Mouse (Mus musculus): ENCODE data around the gene Adamtsl1.

Adamtsl1 gene

DNA sequence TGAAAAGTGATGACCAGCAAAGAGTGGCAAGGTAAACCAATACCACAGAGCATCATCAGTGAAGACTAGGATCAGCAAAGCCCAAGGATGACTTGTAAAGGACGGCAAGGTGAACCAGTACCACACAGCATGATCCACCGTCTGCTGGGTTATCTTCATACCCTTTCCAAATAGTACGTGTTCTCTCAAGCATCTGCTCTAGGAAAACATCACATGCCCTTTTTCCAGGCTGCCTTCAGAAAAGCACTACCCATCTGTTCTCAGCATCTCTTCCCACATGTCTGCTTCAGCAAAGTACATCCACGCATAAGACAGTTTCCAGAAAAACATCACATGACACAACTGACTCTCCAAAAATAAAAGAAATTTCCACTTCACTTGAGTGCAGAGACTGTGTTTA lies 408.8 kb downstream of the Adamtsl1 start:
- no peak for DNase-seq (ENCODE audit: inconsistent ontology term)

GRCm38 (mm10) chr4:85932129-85932528 lies 418.2 kb downstream of the Adamtsl1 start:
- peak; percentile 40 for DNase-seq (ENCODE audit: inconsistent ontology term)

DNA sequence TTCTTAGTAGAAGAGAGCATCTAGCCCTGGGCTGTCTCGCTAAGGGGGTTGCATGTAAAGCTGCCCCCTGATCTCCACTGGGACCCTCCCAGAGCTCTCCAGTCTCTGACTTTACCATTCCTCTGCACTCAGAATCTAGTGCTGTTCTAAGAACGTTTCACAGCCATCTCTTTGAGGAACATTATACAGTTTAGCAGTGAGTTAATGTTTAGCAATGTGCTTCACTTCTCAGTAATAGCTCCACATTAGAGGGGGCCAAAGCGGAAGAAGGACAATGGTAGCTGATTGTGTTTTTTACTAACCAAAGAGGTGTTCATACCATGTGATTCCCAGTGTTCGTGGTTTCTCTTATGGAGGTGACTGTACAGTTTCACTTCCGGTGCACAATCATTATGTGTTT lies 425.5 kb downstream of the Adamtsl1 start:
- no peak for DNase-seq (ENCODE audit: inconsistent ontology term)

DNA sequence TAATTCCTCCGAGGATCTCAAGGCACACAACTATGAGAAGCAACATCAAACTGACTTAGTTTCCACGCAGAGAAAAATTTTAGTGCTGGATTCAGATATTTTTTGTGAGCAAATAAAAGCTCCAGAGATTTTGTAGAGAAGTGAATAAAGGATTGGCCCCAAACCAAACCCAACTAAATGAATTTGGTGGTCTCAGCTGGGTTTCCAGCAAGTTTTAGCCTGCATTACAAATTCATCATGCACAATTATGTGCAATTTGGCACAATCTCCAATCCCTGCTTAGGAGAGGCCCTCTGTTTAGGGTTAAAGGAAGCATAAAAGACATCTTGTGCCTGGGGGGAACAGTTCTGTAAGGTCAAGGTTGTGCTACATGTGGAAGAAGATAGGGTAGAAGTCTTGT lies 427.9 kb downstream of the Adamtsl1 start:
- DNase-seq (ENCODE audit: inconsistent ontology term), result no peak

DNA sequence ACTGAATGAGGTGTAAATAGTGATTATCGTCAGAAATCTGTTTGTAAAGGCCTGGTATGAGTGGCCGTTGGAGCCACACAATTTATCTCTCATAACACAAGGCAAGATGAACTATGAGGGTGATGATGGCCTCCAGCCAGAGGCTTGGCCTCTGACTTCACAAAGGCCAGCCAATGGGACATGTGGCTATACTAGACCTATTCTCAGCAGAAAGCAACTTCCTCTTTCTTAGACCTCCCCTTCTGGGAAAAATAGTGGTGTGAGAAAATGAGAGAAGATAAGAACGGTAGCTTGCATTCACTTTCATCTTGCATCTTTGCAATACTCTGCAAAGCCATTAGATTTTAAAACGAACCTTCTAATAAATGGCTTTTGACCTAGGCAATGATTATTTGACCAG lies 439.6 kb downstream of the Adamtsl1 start:
- DNase-seq (ENCODE audit: inconsistent ontology term), result no peak

DNA sequence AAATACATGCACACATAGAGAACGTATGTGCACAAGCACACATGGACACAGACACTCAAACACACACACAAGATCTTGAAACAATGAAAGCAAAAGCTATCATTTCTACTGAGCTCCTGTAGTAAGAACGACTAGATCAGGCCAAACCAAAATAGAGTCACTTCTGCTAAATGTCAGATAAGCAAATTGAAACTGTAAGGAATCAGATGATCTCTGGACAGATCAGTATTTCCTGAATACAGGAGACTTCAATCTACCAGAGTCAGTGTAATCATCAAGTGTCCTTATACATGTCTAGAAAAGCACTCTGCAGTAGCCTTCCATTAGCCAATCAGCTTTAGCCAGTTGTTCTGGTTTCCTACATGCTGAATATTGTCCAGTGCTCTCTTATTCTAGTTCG lies 441.4 kb downstream of the Adamtsl1 start:
- DNase-seq (ENCODE audit: inconsistent ontology term), result no peak

GRCm38 (mm10) chr4:85957266-85957665 lies 443.3 kb downstream of the Adamtsl1 start:
- peak; percentile 71 for DNase-seq (ENCODE audit: inconsistent ontology term)

GRCm38 (mm10) chr4:85957879-85958278 lies 443.9 kb downstream of the Adamtsl1 start:
- no peak for DNase-seq (ENCODE audit: inconsistent ontology term)

- peak; percentile 69 for DNase-seq (ENCODE audit: inconsistent ontology term)
These were observed 445.0 kb downstream of the Adamtsl1 start for GRCm38 (mm10) chr4:85959019-85959418.

DNA sequence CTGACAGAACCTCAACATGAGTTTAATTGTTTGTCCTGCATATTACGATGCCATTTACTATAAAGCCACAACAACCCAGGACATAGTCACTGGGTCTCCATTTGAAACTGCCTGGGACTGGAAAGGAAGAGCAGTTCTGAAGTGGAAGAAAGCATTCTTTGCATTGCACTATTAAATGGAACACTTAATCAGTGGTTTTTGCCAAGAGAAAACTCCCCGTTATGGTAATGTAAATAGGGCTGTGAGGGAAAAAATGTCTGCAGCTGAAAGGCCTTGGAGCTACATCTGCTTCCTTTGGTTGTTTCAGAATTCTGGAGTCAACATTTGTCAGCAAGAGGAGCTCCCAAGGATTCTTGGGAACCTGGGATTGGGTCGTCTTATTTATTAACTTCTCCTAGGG lies 462.2 kb downstream of the Adamtsl1 start:
- no peak for DNase-seq (ENCODE audit: inconsistent ontology term)

GRCm38 (mm10) chr4:85979206-85979605 lies 465.2 kb downstream of the Adamtsl1 start:
- no peak for DNase-seq (ENCODE audit: inconsistent ontology term)

GRCm38 (mm10) chr4:86006596-86006995 lies 492.6 kb downstream of the Adamtsl1 start:
- no peak for DNase-seq (ENCODE audit: inconsistent ontology term)

- no peak for DNase-seq (ENCODE audit: inconsistent ontology term)
These were observed 499.7 kb downstream of the Adamtsl1 start for GRCm38 (mm10) chr4:86013640-86014039.

GRCm38 (mm10) chr4:86018928-86019327 lies 505.0 kb downstream of the Adamtsl1 start:
- no peak for DNase-seq (ENCODE audit: inconsistent ontology term)

- DNase-seq (ENCODE audit: inconsistent ontology term), result peak; percentile 62
These were observed 505.6 kb downstream of the Adamtsl1 start for GRCm38 (mm10) chr4:86019586-86019985.

- no peak for DNase-seq (ENCODE audit: inconsistent ontology term)
These were observed 506.6 kb downstream of the Adamtsl1 start for GRCm38 (mm10) chr4:86020372-86021090.

GRCm38 (mm10) chr4:86024573-86025160 lies 510.7 kb downstream of the Adamtsl1 start:
- no peak for DNase-seq (ENCODE audit: inconsistent ontology term)

DNA sequence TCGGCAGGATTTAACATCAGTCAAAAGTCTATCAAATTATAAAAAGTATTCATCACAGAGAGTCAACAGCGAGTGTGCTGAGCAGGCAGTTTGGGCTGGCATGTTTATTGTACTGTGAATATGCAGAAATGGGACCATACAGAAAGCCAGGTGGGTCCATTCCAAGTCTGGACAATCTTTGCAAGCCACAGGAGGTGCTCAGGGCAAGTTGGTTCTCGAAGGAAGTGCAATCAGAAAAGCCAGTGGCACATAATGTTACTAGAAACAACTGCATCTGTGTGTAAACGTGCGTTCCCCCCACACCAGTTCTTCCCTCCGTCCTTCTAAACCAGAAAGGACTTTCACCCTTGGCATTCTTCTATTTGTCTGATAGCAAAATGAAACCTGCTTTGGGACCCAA lies 515.5 kb downstream of the Adamtsl1 start:
- no peak for DNase-seq (ENCODE audit: inconsistent ontology term)

DNA sequence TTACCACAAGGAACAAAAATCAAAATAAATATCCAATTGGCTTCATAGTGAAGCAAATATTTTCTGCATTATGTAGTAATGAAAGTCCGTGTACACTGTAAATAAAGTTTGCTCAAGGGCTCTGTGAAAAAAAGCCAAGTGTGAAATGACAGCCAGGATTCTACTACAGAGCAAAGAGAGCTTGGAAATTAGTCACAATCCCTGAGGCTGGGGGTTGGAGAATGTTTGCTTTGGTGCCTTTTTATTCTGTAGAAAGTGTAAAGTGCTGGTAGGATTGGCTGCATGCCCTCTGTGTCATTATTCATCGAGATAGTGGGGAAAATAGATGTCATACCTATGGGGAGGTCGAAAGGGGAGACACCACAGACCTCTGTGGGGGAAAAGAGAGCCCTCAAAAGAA lies 516.2 kb downstream of the Adamtsl1 start:
- peak; percentile 64 for DNase-seq (ENCODE audit: inconsistent ontology term)

DNA sequence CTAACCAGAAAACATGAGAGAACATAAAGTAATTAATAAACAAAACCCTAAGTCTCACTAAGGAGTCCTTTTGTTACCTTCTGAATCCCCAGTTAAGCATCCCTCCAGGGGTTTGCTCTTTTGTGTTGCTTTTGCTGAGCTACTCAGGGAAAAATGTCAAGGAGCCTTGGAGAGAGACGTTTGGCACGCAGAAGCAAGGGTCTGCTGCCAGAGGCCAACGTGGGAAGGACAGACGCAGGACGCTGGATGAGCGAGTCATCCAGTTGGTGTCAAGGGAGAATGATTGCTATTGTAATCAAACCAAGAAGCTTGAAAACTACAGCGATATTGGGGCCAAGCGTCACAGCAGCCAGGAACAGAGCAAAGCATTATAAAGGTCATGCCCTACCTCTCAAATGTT lies 517.1 kb downstream of the Adamtsl1 start:
- DNase-seq (ENCODE audit: inconsistent ontology term), result peak; percentile 56

- DNase-seq (ENCODE audit: inconsistent ontology term), result peak; percentile 92
These were observed 526.9 kb downstream of the Adamtsl1 start for GRCm38 (mm10) chr4:86040921-86041320.

GRCm38 (mm10) chr4:86045448-86045847 lies 531.5 kb downstream of the Adamtsl1 start:
- DNase-seq (ENCODE audit: inconsistent ontology term), result no peak

GRCm38 (mm10) chr4:86045876-86046275 lies 531.9 kb downstream of the Adamtsl1 start:
- DNase-seq (ENCODE audit: inconsistent ontology term), result peak; percentile 58

- no peak for DNase-seq (ENCODE audit: inconsistent ontology term)
These were observed 532.9 kb downstream of the Adamtsl1 start for GRCm38 (mm10) chr4:86046881-86047280.

Measured in Muller cell, postnatal 12 days (primary cell).